Mouse (Mus musculus): ENCODE data around the gene Sorcs2.
"Not testable (repeated sequence)": the region's sequence is repeated elsewhere in the genome, so short reads cannot be mapped to it uniquely, and the experiment has no call there.

The Sorcs2 gene

DNA sequence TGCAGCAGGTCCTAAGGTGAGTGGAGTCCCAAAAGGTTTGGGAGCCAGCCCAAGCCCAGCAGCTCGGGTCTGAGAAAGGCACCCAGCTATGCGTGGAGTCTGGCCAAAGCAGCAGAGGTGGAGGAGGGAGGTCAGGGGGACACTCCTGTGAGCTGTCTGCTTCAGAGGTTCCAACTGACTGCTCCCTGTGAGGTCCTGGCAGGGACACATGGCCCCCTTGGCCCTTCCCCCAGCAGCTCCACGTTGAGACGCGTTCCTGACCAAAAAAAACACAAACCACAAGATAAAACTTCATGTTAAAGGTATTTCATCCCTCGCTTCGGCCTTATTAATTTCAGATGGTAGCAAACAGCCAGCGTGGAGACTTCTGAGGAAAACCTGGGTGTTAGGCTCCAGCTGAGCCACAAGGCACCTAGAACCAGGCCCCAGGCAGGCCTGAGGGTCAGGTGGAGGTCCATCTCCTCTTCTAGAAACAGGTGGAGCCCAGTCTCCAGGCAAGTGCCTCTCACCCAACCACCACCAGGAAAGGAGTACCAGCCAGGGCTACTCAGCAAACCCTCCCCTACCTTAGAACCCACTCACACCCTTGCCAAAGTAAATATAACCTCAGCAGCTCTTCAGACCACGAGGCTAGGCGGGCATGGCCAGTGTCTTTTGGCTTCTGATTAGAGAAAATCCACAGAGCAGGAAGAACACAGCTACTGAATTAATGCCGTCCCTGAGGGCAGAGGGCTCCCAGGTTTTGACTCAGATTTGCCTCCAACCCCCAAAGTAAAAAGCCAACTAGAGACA lies 104.6 kb downstream of the Sorcs2 start:
- no peak for DNase-seq

GRCm38 (mm10) chr5:36292321-36292720 lies 105.6 kb downstream of the Sorcs2 start:
- no peak for DNase-seq

- DNase-seq, result peak; percentile 47 to 54
These were observed 106.7 kb downstream of the Sorcs2 start for GRCm38 (mm10) chr5:36291191-36291590.

DNA sequence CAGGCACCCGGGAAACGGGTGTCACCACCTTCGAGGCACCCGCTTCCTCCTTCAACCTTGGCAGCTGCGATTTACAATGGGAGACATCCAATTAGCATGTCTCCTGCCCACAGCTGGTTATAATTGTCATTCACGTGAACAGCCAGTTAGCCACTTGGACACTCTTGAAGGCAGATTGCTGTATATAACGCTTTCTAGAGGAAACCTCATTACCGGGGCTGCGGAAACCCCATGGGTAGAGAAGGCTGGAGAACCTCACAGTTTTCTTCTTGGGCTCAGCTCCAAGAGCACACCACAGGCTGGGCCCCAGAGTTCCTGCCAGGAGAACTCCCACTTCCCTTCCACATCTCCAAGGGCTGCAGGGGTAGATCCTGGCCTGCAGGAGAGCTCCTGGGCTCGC lies 112.5 kb downstream of the Sorcs2 start:
- no peak for DNase-seq

- no peak for DNase-seq
These were observed 118.0 kb downstream of the Sorcs2 start for GRCm38 (mm10) chr5:36279896-36280295.

DNA sequence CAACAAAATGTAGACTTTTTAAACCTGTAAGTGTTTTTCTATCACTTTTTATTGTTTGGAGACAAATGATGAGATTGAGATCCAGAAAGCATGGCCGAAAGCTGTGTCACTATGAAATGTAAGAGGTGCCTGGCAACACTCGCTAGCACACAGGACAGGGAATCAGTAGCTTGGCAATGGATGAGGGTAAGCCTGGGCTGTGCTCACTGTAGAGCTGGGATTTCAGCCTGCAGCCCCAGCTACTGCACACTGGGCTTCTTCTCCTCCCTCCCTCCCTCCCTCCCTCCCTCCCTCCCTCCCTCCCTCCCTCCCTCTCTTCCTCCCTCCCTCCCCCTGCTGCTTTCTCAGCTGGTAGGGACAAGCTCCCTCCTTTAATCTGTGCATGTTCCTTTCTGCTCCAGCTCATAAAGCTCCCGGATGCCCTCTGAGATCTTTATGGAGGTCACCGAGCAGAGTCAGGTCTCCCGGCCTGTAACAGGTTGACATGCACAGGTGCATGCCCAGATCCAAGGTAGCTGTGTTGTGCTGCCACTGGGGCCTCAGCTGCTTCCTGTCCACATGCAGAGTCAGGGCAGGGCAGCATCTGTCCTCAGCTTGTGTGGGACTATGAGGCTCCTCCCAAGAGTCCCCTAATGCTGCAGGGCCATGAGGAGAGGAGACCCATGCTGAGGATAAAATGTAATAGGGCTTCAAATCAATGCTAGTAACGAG lies 123.1 kb downstream of the Sorcs2 start:
- no peak for DNase-seq

DNA sequence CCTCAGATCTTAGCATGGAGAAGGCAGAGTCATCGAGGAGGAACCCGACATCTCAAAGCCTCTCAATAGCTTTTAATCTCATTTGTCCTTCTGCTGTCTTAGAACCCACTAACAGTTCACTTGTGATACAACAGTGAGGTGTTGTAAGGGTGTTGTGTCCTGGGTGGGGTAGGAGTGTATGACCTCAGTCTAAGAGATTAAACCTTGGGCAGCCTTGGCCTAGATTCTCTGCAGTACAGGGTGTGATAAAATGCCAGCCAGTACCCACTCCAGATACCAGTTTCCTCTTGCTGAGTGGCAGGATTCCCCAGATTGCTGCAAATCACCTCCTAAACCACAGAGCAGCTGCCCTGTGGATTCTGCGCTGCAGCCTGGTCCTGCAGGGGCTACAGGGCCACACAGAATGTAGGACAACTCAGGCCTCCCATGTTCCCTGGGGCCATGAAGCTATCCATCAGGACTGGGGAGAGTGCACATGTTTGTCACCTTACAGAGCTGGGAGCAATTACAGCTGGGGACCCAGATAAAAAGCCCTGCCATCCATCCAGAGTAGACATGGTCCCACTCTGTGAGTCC lies 130.7 kb downstream of the Sorcs2 start:
- DNase-seq, result no peak

DNA sequence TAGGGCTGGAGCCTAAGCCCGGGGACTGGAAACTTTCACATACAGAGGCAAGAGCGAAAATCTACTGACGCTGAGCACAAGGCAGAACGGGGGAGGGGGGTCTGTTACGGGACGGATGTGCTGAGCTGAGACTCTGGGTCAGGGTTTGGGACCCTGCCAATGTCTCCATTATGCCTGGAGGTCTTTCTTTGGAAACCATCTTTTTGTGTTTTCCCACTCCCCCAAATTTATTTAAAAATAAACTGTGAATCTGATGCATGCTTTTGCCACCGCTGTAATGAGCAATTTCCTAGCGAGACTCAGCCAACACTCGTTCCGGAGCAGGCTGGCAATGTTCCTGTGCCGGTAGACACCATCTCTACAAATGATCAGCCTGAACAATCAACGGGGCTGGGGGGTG lies 137.1 kb downstream of the Sorcs2 start:
- no peak for DNase-seq

DNA sequence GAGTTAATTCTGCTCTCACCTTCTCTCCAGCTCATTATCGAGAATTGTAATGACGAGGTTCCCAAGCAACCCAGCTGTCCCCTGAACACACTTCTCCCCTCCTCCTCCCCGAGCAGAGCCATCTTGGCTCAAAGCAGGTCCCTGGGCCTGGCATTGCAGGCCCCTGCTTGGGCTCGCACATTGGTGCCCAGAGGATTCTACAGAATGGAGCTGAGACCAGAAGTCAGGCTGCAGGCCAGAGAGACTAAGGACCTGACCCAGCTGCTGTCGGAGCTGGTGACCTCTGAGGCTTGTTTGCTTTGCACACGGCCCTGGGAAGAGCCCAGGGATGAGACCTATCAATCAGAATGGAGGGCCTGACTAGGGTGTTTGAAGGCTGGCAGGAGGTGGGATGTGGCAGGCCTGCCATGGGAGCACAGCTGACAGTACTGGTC lies 138.2 kb downstream of the Sorcs2 start:
- no peak for DNase-seq

DNA sequence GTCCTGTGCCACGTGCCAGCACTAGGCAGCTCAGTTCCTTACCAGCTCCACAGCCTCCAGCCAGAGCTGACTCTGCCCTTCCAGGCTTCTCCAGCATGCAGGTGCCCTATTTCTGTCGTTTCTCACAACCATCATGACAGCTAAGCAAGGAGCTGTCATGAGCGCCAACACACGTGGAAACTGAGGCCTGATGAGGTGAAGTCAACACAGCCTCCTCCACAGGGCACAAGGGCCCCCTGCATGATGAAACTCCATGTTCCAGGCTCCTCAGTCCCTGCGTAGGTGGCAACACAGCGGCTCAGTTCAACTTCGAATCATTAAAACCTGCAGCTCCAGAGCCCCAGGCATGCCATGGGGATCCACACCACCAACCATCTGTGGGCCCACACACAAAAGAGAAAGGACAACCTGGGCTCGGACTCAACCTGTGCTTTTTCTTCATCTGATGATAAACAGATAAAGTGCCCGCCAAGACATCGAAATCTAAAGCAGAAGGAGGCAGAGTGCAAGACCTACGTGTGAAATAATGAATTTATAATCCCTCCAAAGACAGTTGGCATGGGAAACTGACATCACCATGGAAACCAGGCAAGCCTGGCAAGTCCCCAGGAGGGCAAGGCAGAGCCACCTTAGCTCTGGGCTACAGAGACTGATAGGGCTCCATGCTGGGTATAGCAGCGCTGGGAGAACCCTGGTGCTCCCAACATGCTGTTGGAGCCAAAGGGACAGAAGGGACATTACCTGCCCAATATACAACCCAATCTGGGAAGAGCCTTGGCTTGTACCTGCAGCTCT lies 139.4 kb downstream of the Sorcs2 start:
- no peak for DNase-seq

- no peak for DNase-seq
These were observed 140.9 kb downstream of the Sorcs2 start for GRCm38 (mm10) chr5:36257008-36257407.

DNA sequence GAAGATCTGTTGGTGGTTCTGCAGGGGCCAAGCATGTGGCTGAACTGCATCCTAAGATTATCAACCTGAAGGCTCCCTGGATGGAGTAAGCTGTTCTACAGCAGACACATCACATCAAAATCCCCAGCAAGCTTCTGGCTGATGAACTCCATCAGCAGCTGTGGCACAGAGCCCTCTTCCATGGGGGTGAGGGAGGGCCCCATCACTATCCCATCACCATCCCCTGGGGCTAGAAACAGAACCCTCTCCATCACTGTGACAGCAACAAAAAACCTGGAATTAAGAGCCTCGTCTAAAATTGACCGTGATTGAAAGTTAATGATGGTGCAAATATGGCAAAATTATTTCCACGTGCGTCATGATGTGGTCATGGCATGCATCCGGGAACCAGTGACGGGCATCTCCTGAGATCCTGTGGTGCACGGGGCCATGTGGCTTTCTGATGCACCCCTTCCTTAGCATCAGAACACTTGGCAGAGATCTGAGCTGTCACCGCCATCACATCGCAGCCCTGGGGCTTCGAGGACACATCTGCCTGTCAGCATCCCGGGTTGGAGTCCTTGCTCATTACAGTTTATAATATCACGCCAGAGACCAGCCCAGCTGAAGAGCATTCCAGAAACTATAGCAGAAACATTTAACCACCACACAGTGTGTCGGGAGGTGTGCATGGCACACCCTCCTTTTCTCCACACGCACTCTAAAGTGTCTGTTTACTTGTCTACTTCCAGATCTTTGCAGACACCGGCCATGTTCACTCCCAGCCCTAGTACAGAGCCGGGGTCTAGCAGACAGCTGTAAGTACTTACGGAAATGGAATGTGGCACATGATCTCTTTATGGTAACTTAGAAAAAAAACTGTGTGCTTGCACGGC lies 143.1 kb downstream of the Sorcs2 start:
- no peak for DNase-seq

GRCm38 (mm10) chr5:36252746-36253504 lies 145.0 kb downstream of the Sorcs2 start:
- no peak for DNase-seq

DNA sequence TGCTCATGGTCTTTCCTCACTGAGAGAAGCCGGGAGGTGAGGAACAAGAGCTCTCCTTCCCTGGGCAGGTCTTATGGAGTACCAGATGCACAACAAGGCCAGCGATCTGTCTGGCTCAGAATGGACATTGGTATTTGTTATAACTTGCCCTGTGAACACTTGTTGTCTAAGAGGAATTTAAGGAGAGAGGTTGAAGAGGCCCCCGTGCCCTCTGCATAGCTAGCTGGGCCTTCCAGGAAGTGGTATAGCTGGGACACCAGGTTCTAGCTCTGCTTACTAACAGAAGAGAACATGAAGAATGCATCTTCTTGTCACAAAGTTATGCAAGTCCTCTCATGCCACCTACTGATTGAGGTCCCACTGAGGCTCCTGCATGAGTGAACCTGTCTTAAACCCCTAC lies 149.9 kb downstream of the Sorcs2 start:
- no peak for DNase-seq

GRCm38 (mm10) chr5:36237526-36237925 lies 160.4 kb downstream of the Sorcs2 start:
- DNase-seq, result not testable (repeated sequence)

DNA sequence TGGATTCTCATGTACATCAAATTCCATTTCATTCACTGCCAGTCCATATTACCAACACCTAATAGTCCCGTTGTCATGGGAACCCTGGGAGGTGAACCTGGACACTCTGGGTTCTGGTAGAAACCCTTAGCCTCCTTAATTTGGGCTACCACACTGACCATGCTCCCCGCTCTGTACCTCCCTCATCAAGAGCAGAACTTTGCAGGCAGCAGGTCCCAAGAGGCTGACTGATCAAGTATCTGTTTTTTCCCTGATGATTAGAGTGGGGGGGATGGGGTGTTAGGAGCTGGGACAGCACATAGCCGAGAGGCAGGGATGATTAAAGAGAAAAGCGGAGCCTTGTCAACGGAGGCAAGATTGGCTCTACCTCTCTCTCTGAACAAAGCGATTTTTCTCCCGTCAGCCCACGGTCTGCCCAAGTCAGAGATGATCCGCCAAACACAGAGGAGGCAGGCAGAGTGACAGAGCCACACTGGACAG lies 167.6 kb downstream of the Sorcs2 start:
- DNase-seq, result no peak

DNA sequence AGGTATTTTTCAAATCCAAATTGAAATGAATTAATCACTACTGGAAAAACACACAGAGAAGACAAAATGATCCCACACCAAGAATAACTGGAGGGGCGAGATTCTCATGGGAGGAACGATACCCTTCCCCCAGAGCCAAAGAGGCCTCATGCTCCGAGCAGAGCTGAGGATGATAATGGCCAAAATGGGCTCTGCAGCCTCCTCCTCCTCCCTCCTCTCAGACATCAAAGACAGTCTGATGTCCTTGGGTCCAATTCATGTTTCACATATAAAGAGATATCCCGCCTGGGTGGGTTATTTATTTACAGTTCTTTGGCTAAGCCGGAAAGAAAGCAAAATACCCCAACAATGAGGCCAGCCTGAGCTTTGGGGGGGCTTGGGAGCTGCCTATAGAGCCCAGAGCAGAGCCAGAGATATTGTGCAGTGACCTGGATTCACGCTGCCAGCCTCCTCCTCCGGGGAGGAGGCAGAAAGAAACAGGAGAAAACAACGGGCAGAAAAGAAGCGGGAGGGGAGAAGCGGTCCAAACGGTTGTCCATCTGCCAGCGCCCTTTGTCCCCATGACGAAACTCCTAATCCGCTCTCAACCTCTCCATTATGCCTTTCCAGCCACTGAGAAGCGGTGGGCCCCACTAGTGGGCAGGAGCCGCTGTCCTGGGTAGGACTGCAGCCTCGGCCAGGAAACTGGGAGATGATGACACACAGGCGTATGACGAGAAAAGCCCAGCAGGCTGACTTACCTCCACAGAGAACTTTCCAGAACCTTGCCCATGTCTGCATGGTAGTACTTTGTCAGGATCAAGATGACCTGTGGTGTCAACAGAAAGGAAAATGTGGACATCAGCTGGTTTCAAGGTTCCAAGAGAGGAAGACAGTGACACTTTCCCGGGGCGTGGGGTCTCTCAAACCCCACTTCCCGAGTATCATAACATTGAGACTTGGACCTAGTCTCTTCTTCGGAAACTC lies 169.3 kb downstream of the Sorcs2 start:
- no peak for DNase-seq

DNA sequence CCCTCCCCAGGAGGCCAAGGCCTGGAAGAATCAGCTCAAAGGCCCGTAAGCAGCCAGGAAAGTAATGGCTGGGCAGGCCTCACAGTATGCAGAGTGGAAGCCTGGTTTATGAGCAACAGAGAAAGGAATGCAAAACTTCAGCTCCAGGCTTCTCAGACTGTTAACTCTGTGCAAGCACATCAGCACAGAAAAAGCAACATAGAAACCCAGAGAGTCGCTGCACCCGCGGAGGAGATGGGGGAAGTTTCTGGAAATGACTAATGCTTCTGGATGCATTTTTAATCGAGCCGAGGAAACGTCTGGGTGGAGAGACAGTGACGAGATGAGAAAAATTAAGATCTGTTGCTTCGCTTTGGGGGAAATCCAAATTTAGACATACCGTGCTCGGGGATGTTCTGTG lies 171.6 kb downstream of the Sorcs2 start:
- no peak for DNase-seq

GRCm38 (mm10) chr5:36225855-36226254 lies 172.1 kb downstream of the Sorcs2 start:
- DNase-seq, result no peak

- peak; percentile 56 to 61 for DNase-seq
These were observed 174.2 kb downstream of the Sorcs2 start for GRCm38 (mm10) chr5:36223787-36224186.
